In the genomic region with DNA sequence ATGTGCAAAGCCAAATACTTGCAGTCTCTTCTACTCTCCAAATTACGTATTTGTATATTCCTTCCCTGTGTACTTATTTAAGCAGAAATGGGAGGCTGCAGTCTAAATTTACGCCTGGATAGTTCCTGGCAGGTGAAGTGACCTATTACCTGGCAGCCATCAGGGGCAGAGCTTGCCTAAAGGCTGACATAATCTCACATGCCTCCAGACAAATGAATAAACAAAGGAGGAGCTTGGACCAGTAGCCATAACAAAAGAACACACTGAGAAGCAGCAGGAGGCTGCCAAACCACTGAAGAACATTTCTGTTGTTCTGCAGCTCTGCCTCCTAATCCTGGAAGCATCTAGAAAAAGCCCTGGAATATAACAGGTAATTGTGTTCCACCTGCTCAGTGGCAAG, we compare ENCODE assay signal across 17 mouse cellular contexts. TPM values are rescaled to one million over a fixed set of nuclear protein-coding genes. Genes with fewer than 3 reads are reported as not detected.
DNase-seq lines count a peak whose midpoint lies in the region; ATAC-seq and TF ChIP-seq lines count a peak whose summit lies in the region.
"Had no signal": no experiment of that assay in that cellular context is flagged by ENCODE, and none has a peak within 500 bp of the region (broad histone marks: within the 10 kb centered on the region; RNA-seq: fewer than 3 reads in every experiment).

No protein-coding gene starts in this region.

- no peak overlapping the region for H3K27ac ChIP-seq in gastrocnemius, adult 2 months
- peak overlapping the region; percentile 9; the same call in 1 of the 2 replicates for H3K27ac ChIP-seq in kidney, embryonic 16.5 days (ENCODE audit: low read length)
- H3K27ac ChIP-seq: hindbrain, embryonic 13.5 days; limb, embryonic 15.5 days had no signal

- no peaks in the 10 kb centered on the region for H3K9me3 ChIP-seq in kidney, embryonic 16.5 days (ENCODE audit: low read length)
- H3K9me3 ChIP-seq: heart, embryonic 12.5 days; hindbrain, embryonic 13.5 days; limb, embryonic 15.5 days had no signal

- H3K36me3 ChIP-seq in kidney, embryonic 16.5 days (ENCODE audit: insufficient read depth, low read length): no peaks in the 10 kb centered on the region
- H3K36me3 ChIP-seq: heart, embryonic 12.5 days; hindbrain, embryonic 13.5 days; limb, embryonic 15.5 days had no signal

- no peak overlapping the region for H3K9ac ChIP-seq in kidney, embryonic 16.5 days (replicated peaks; ENCODE audit: low read length)
- H3K9ac ChIP-seq: heart, embryonic 12.5 days; hindbrain, embryonic 13.5 days; limb, embryonic 15.5 days; liver, postnatal 0 days had no signal

- no peak for ATAC-seq in kidney, embryonic 16.5 days (ENCODE audit: low FRiP score, low TSS enrichment)
- ATAC-seq: inflammation-experienced regulatory T-cells, adult 6 months; liver, postnatal 0 days had no signal

- H3K27me3 ChIP-seq in kidney, embryonic 16.5 days (ENCODE audit: insufficient read depth, low read length): no peaks in the 10 kb centered on the region
- H3K27me3 ChIP-seq: heart, embryonic 12.5 days; hindbrain, embryonic 13.5 days; limb, embryonic 15.5 days had no signal

- WGBS in kidney, embryonic 16.5 days: 49% methylated on average over 2 of the region's 2 CpGs

- DNase-seq in gastrocnemius, adult 2 months: peak; percentile 19
- no peak for DNase-seq in gastrocnemius, adult 8-10 months (ENCODE audit: low spot score in 2 of 2)
- DNase-seq in ES-CJ7 (ENCODE audit: low read depth, low spot score) (peak; percentile 47), adipocyte (ENCODE audit: low spot score) (peak; percentile 22)
- no peak for DNase-seq in layer of hippocampus, adult 9-11 months
- DNase-seq in gastrocnemius, postnatal 4 days (ENCODE audit: low spot score in 2 of 2): no peak
- DNase-seq: adrenal gland, postnatal 14 days; B cell, adult 2 months; cerebellum, adult 18-20 months; heart, adult 11 months; liver, postnatal 0 days; right cerebral cortex, adult 18-20 months had no signal

- no peak overlapping the region for H3K4me3 ChIP-seq in gastrocnemius, adult 2 months
- no peak overlapping the region for H3K4me3 ChIP-seq in kidney, embryonic 16.5 days (ENCODE audit: low read length)
- H3K4me3 ChIP-seq: heart, embryonic 12.5 days; hindbrain, embryonic 13.5 days; limb, embryonic 15.5 days had no signal

- TF ChIP-seq CTCF in gastrocnemius, adult 2 months (IDR thresholded peaks at IDR 0.05): no peak

- intact Hi-C loops in gastrocnemius, adult 2 months (cut with DNase I): no loop called here

- H3K4me2 ChIP-seq in kidney, embryonic 16.5 days (replicated peaks; ENCODE audit: low read depth, low read length): no peak overlapping the region
- H3K4me2 ChIP-seq: heart, embryonic 12.5 days; hindbrain, embryonic 13.5 days; limb, embryonic 15.5 days had no signal

- 0 out of 2 replicates have a peak, but pooled peaks cover 4% of the 10 kb centered on the region for H3K4me1 ChIP-seq in kidney, embryonic 16.5 days (ENCODE audit: insufficient read depth, low read length)
- H3K4me1 ChIP-seq: hindbrain, embryonic 13.5 days; limb, embryonic 15.5 days had no signal

RNA-seq across cellular contexts. Expression of gene Edn1, which starts 38.2 kb away (rescaled TPM):
- total RNA-seq in gastrocnemius, adult 2 months (2021): 1 to 10 TPM; 1.6 to 1.7 TPM
- total RNA-seq in gastrocnemius, adult 8-10 months (2022): 1 to 10 TPM in 3 of 4 experiments, under 1 TPM in 1; 0.41 to 1.8 (median 1.3) TPM
- polyA plus RNA-seq in kidney, embryonic 16.5 days (2015; fragmentation: Nextera tagmentation; extraction: Ambion mirVana): 2.4 and 3.7 TPM in 2 replicates
- 1 to 10 TPM; 2.0 to 2.1 TPM for total RNA-seq in gastrocnemius, postnatal 4 days (2021)
- polyA plus RNA-seq: inflammation-experienced regulatory T-cells, adult 6 months had no signal

Comparison
In these comparisons a context has a peak if more than half of its experiments do, and no peak if none do; other contexts are left out.
1. DNase-seq: peak in gastrocnemius, adult 2 months (single experiment), ES-CJ7 (single experiment) and adipocyte (single experiment); none in gastrocnemius, adult 8-10 months (0 of 2), layer of hippocampus, adult 9-11 months (single experiment) and gastrocnemius, postnatal 4 days (0 of 2).